Mouse (Mus musculus): ENCODE data around the gene Rars. TPM values are rescaled to one million over a fixed set of nuclear protein-coding genes. Genes with fewer than 3 reads are reported as not detected.

Gene Rars
- polyA plus RNA-seq, 1 experiment from 2014 or later, result 81.2 TPM

- Histone ChIP-seq H3K27me3 (no peaks in the 10 kb centered on the region), H3K4me2 (replicated peaks) (no peak overlapping the region), H3K4me1 (no peaks in the 10 kb centered on the region), H3K9me3 (no peaks in the 10 kb centered on the region), H3K9ac (replicated peaks) (no peak overlapping the region), H3K36me3 (no peaks in the 10 kb centered on the region), H3K4me3 (no peak overlapping the region), H3K27ac (replicated peaks) (no peak overlapping the region)
- ATAC-seq (ENCODE audit: low FRiP score, low read depth), result no peak
- WGBS, result 91% methylated on average over 7 of the region's 7 CpGs
These were observed 74.2 kb downstream of the Rars start for GRCm38 (mm10) chr11:35760001-35760626.

MicroRNAs encoded within 50 kb of the gene (microRNA counts, 519-probe panel; counts per million panel counts)
- 7,541 counts per million, percentile 85 among the panel's probes with 10 or more counts for microRNA mmu-miR-103

Small RNA genes lying within 50 kb of the gene (microRNA-seq; reads per million reads assigned to microRNA genes)
- 10.7 reads per million, percentile 27 among the genes with 10 or more reads in this experiment for gene Mir103-1

Other genes starting within 250 kb of the Rars start
- 30.0 and 33.9 TPM in 2 replicates for gene Pank3, start 65.0 kb downstream of the Rars start, polyA plus RNA-seq (2016; fragmentation: Nextera tagmentation; extraction: Ambion mirVana)
- 9.0 and 11.1 TPM in 2 replicates for gene Fbll1, start 35.6 kb downstream of the Rars start, polyA plus RNA-seq (2016; fragmentation: Nextera tagmentation; extraction: Ambion mirVana)
- gene Wwc1, start 146.0 kb upstream of the Rars start, polyA plus RNA-seq (2016; fragmentation: Nextera tagmentation; extraction: Ambion mirVana), result 7.4 and 8.3 TPM in 2 replicates

All from midbrain, embryonic 12.5 days (tissue).